Mouse (Mus musculus) natural killer cell, adult 2 months (primary cell): ENCODE data around the gene Pdia3.
"Not testable (repeated sequence)": the region's sequence is repeated elsewhere in the genome, so short reads cannot be mapped to it uniquely, and the experiment has no call there.

Experiments used
- DNase-seq, 2 experiments: peaks; one replicate each; pipeline ENCODE4 v3.0.0; 2022; ENCODE audit warnings: low spot score in 2 of 2

The Pdia3 gene

DNA sequence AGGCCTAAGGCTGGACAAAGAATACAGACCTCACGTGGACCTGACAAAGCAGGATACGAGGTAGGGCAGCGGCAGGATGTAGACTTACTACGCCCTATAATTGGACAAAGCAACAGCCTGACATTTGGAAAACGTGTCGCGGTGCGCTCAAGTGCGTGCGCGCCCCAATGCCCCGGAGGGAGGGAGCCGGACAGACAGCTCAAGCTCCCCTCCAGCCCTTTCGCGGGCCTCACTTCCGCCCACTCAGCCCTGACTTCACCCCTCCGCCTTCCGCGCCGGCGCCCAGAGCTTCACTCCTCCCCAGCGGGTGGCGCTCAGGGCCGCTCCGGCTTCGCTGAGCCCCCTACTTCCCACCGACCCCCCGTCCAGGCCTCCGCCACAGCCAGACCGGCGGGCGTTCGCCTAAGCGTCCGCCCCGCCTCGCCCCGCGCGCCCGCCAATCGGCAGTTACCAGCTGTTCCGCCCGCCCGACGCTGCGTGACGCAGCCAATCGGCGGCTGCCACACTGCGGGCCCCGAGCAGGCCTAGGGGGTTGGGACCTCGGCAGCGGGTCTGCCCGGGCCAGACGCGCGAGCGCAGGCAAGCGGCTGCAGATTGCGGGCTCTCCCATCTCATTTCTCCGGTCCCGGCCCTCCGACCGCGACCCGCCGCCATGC is at the start of gene Pdia3, which contains the start of gene Catsper2:
Gene Pdia3, plus strand, starts transcription at position 389 of the 656 bp plus-strand sequence.
Gene Catsper2, minus strand, starts transcription at position 406 of the 656 bp plus-strand sequence.
- DNase-seq: peak; percentile 91 to 92

DNA sequence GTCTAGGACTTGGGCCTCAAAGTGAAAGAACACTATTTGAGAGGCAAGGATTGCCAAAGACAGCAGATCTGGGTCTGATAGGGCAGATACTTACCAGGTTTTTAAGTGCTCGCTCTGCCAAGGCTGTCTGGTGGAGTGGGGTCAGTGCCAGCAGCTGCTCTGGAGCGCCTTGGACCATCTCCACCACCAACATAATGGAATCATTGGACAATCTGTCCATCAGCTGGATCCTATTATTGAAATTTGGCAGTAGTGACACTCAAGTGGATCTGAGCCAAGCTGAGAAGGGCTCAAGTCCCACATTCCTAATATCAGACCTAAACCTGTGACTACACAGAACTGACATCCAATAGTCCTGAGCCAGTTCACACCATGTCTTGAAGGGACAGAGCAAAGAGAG is 44.7 kb upstream of the Pdia3 start:
- DNase-seq: no peak

DNA sequence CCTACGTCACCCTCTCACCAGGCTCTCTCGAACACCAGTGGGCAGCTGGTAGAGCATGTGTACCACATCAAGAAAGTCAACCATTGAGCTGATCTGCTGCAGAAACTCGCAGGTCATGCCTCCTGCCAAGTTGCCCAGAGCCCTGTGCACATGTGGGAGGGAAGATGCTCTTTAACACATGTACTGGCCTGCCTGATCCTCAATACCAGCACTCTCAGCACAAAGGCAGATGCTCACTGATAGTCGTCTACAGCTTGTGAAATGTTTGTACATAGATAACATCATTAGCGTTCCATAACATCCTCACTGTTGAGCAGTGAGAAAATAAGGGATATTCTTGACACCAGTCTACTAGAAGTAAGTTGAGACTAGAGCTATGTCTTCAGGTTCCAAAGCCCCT is 42.7 kb upstream of the Pdia3 start:
- no peak for DNase-seq

DNA sequence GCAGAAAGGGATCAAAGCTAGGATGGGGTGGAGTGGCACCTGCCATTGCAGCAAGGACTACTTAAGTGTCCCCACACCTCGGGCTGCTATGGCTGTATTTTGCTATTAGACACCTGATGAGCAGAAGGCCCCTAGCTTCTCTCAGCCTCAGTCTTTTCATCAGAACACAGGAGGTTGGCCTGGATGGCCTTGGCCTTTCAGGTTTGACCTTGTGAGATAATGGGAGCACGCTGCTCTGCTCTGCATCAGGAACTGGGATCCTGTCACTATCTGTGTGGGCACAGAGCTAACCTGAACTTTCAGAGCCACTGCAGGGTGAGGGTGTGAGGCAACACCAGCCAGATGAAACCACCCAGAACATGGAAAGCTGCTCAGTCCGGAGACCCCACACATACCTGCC is 41.3 kb upstream of the Pdia3 start:
- no peak for DNase-seq

DNA sequence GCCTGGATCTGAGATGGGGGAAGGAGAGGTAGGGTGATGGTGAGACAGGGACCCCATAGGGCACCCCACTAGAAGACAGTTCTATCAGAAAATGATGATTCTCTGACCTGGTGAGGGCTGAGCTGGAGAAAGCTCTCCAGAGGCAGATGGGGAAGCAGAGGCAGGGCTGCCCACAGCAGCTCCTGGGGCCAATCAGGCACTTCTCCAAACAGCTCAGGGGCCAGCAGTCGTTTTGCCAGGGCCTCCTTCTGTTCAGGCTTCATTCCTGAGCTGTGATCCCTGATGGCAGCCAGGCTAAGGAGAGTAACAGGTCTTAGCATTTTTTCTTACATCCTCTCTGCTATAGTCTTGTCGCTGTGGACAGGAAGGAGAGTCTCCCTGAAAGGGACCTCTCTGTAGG is 38.8 kb upstream of the Pdia3 start:
- no peak for DNase-seq

DNA sequence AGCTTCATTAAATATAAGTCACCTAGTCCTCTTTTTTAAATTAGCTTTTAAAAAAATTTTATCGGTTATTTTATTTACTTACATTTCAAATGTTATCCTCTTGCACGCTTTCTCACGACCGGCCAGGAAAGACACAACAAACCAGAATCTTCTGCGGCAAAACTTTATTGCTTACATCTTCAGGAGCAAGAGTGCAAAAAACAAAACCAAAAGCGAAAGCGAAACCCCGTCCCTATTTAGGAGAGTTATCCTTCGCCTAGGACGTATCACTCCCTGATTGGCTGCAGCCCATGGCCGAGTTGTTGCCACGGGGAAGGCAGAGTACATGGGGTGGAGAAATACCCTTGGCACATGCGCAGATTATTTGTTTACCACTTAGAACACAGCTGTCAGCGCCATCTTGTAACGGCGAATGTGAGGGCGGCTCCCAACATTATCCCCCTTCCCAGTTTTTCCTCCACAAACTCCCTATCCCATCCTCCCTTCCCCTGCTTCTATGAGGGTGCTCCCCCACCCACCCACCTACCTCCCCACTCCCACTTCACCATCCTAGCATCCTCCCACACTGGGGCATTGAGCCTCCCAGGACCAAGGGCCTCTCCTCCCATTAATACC is 26.5 kb upstream of the Pdia3 start, which contains the start of gene Strc:
Gene Strc, minus strand, starts transcription at position 208 of the 615 bp plus-strand sequence.
- not testable (repeated sequence) for DNase-seq

DNA sequence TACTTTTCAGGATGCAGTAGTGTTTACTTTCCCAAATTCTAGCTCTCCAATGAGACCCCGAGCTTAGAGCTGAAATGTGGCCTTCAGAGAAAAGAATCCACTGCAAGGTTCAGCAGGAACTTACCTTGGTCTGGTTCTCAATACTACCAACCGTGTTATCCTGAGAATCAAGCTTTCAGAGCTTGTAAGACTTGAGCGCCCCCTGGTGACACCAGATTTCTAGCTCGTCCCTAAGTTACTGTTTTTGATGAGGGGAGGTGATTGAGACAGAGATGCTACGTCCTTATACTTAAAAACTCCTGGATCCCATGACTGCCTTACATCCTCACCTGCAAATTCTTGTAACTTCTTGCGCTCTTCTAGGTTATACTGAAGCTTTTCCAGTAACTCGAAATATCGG is 17.0 kb upstream of the Pdia3 start:
- peak; percentile 56 to 72 for DNase-seq

DNA sequence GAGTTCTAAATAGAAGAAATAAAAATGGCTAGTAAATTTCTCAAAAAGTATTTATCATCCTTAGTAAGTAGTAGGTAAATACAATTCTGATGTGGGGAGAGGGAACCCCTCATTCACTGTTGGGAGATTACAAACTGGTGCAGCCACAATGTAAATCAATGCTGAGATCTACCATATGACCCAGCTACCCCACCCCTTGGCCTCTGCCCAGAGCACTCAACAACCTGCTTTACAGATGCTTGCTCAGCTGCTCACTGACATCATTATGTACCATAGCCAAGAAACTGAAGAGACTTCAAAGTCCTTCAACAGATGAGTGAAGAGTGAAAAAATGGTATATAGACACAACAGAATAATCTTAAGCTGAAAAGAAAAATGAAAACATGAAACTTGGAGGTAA is 10.3 kb upstream of the Pdia3 start:
- DNase-seq: no peak

DNA sequence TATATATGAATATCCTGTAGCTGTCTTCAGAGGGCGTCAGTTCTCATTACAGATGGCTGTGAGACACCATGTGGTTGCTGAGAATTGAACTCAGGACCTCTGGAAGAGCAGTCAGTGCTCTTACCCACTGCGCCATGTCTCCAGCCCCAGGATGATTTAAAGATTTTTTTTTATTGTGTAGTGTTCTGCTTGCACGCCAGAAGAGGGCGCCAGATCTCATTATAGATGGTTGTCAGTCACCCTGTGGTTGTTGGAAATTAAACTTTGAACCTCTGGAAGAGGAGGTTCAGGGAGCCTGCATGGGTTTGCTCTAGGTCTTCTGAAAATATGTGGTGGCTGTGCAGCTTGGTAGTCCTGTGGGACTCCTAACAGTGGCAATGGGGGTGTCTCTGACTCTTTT is 5.4 kb upstream of the Pdia3 start:
- peak; percentile 41 to 71 for DNase-seq

DNA sequence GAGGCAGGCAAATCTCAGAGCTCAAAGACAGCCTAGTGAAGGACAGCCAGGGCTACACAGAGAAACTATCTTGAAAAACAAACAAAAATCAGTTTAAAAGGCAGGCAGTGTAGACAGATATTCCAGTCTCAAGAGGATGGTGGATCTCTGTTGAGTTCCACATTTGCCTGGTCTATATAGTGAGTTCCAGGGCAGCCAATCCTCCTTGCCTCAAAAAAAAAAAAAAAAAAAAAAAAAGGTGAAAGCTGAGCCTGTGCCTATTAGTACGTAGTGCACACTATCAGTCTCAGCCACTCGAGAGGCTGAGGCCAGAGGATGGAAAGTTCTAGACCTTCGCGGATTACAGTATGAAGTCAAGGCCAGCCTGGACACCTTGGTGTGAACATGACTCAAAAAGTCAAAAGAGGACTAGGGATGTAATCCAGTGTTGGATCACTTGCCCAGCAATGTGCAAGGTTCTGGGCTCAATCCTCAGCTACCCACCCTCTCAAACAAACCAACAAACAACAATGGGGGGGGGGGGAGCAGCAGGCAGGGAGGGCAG is 660 bp upstream of the Pdia3 start:
- no peak for DNase-seq

DNA sequence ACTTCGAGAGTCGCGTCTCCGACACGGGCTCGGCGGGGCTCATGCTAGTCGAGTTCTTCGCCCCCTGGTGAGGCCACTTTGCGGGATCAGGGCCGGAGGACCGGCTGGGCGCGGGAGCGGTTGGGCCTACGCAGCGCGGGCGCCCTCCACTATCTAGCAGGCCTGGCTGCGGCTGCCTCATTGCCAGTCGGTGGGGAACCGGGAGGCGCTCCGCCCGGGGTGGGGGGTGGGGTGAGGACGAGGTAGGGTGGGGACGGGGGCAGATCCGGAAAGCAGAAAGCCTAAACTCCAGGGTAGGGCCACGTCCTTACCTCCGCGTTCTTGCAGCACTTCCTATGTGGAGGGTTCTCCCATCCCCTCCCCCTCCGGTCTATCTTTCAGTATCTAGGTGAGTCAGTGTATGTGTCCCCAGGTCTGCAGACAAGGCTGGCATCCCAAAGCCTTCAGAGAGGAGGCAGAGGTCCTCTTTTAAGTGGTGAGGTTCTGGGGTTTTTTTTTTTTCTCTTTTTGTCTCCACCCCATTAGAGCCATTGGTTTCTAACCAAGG is 637 bp downstream of the Pdia3 start:
- peak; percentile 43 to 50 for DNase-seq

DNA sequence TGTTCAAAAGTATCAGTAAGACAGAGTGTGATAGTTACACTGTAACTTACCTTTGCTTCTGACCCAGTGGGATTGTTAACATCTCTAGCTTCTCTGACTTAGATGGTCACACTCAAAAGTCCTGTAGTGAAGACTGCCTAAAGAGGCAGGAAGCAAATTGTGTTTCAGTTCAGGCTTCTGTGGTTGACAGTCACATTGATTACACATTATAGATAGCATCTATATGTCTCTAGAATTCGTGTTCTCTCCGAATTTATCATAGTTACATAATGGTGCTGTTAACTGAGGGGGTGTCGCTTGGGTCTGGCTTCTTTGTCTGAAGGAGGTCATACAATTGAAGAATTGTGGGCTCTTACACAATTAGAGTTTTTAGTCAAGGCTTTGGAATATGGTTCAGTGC is 1.5 kb downstream of the Pdia3 start:
- no peak for DNase-seq

DNA sequence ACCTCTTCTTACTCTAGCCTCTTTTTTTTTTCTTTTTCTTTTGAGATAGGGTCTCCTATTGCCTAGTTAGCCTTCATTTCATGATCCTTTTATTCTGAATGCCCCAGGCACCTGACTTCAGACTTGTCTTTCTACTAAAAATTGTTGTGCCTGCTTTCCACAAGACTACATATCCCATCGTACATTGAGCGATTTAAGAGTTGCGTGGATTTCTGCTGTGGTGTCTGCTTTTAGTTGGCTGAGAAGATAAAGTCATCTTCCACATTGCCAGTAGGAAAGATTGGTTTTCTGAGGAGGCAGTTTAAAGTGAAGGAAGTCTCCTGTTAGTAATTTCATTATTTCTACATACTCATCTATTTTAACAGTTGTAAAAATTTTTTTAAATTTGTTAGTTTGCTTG is 2.0 kb downstream of the Pdia3 start:
- DNase-seq: no peak

DNA sequence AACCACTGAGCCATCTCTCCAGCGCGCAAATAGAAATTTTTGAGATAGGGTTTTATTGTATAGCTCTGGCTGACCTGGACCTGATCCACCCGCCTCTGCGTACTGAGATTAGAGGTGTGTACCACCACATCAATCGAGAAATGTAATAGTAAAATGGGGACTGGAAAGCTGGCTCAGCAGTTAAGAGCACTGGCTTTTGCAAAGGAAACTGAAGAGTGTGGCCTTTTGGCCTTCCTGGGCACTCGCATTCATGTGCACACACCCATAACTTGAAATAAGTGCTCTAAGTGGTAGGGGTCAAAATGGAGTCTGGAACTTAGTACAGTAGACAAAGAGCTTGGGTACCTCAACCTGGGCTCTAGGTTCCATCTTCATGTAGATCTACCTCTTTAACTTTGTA is 2.8 kb downstream of the Pdia3 start:
- no peak for DNase-seq

DNA sequence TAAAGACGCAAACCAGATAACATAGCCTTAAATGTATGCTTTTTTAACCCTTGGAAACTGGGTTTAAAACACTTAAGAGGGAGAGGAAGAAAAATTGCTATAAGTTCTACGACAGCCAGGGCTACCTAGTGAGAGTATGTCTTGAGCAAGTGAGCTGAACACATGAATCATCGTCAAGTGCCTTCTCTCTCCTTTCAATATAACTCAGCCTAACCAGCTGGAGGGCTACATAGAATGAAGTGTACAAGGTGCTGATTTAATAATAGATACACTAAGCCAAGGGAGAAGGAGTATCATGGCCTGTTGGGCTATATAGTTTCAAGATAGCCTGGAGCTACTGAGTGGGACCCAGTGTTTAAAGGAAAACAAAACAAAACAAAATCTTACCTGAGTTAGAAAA is 4.9 kb downstream of the Pdia3 start:
- no peak for DNase-seq

DNA sequence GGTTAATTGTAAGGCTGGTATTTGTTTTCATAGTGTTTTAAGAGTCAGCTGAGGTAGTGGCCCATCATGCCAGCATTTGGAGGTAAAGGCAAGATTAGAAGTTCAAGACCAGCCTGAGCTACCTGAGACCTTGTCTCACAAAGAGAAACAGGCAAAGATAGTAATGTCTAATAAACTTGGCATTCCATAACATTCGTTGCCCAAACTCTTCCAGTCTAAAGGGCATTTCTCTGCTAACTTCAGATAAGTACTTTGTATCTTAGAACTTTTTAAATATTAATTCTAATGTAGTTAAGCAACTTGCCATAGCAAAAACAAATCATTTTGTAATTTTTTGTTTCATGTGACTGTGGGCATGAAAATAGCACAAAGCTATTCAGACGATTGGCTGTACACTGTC is 9.6 kb downstream of the Pdia3 start:
- DNase-seq: no peak

DNA sequence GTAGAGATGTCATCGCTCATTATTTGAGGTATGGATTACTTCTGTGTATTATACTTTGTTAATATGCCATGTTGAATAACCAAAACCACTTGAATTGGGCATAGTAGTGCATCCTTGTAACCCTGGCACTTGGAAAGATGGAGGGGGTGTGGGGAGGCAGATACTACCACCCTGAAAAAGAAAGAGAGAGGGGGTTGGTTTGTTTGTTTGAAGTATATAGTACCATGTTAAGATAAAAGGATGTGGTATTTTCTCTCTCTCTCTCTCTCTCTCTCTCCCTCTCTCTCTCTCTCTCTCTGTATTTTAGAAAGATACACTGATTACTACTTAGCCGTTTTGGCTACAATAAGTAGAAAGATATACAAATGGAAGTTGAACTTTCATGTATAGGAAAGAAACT is 12.3 kb downstream of the Pdia3 start:
- no peak for DNase-seq

DNA sequence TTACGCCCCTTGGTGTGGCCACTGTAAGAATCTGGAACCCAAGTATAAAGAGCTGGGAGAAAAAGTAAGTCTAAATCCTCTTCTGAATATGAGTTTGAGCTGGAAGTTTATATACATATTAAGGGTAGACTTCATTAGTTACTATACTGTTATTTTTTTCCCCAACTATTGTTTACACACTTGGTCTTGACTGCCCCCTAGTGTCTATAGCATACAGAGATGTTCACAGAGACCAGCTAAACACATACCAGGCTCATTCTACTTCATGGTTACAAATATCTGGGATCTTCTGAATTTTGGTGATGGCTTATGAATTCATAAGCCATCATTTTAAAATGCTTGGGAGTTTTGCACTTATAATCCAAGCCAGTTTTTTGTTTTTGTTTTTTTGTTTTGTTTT is 21.3 kb downstream of the Pdia3 start:
- DNase-seq: no peak

DNA sequence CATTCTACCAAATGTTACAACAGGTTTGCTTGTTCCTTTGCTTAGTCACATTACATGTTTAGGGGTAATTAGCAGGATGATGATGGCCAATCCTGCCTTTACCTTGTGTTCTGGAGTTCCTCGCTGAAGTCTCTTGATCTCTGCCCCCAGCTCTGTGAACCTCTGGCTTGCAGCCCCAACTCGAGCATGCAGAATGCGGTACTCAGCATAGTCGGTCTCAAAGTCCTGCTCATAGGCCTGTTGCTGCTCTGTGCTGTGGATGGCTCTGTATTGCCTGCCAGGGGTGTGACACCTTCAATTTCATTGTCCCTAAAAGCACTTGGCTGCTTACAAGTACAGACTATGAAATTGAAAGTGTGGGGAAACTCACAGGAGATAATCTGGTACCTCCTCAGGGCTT is 26.2 kb downstream of the Pdia3 start:
- DNase-seq: no peak

DNA sequence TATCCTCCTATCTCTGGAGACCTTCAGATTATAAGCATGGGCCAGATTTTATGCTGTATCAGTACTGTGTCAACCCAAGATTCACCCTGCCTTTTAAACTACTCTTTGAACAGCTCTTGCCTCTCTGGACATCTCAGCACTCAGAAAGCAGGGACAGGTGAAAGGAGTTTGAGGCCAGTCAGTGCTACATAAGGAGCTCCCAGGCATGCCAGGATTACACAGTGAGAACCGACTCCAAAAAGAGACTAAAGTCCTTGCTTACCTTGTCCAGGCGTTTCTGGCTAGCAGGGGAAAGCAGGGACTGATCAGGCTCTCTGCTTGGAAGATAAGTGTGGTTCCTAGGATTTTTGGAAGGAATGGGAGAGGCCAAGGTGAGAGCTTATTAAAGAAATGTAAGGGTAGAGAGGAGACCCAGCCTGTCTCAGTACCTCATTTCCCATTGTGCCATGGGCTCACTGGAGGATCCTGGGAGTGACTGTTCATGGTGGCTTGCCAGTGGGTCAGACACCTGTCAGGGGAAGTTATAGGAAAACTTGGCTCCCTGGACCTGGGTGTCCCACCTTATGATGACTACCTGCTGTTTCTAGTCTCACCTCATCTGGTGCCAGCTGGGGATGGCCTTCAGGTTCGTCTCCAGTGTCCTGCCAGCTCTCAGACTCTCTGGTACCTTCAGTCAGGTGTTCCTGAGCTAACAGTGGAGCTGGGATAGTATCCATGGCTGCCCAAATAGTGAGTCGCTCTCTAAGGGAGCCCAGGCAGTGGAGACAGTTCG is 27.4 kb downstream of the Pdia3 start:
- no peak for DNase-seq

DNA sequence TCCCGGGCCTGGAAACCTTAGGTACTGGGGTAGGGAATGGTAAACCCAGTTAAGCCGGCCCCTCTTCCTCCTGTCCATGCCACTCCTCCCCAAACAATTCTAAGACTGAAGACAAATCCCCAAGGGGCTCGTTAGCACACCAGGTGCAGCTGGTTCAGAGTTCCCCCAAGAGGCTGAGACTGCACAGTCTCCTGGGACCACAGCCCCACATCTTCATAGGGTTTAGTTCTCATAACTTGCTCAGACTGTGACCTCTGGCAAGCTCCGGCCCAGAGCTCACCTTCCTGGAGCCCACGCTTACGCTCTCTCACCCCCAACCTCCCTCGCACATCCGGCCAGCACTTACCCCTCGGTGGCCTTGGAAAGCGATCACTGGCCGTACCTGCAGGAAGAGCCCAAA is 28.2 kb downstream of the Pdia3 start:
- DNase-seq: peak in 1 of 2 experiments; percentile 66
